Mouse (Mus musculus): Measurements from ENCODE around the gene Rhox11. TPM values are rescaled to one million over a fixed set of nuclear protein-coding genes. Genes with fewer than 3 reads are reported as not detected.

Gene Rhox11
- not detected in 2 replicates for polyA plus RNA-seq (2012; rRNA removed)

GRCm38 (mm10) chrX:38085041-38085440 lies at the start of gene Rhox11:
Gene Rhox11 (minus strand): TSS chrX:38085141.

GRCm38 (mm10) chrX:38120982-38121381 lies 36.0 kb upstream of the Rhox11 start, which contains the start of gene Rhox13:
Gene Rhox13 (plus strand): TSS chrX:38121219.

GRCm38 (mm10) chrX:38110807-38111206 lies 25.9 kb upstream of the Rhox11 start, which contains the start of gene Rhox12:
Gene Rhox12 (minus strand): TSS chrX:38110907.

GRCm38 (mm10) chrX:38066175-38066574 lies 18.8 kb downstream of the Rhox11 start, which contains the start of gene Rhox10:
Gene Rhox10 (plus strand): TSS chrX:38066475.

GRCm38 (mm10) chrX:38043014-38043413 lies 41.9 kb downstream of the Rhox11 start, which contains the start of gene Btg1-ps2:
Gene Btg1-ps2 (minus strand): TSS chrX:38043114.

Other genes with a start within 250 kb of the Rhox11 start
- not detected in 2 replicates for gene Rhox8, start 206.2 kb downstream of the Rhox11 start, polyA plus RNA-seq (2012; rRNA removed)
- gene Rhox7b, start 187.9 kb downstream of the Rhox11 start, polyA plus RNA-seq (2012; rRNA removed): not detected in 2 replicates
- gene Rhox9, start 183.4 kb downstream of the Rhox11 start, polyA plus RNA-seq (2012; rRNA removed): not detected in 2 replicates
- gene Btg1-ps1, start 66.3 kb downstream of the Rhox11 start, polyA plus RNA-seq (2012; rRNA removed): not detected in 2 replicates
- gene Btg1-ps2, start 42.0 kb downstream of the Rhox11 start, polyA plus RNA-seq (2012; rRNA removed): not detected in 2 replicates
- not detected in 2 replicates for gene Rhox10, start 18.7 kb downstream of the Rhox11 start, polyA plus RNA-seq (2012; rRNA removed)
- not detected in 2 replicates for gene Rhox12, start 25.8 kb upstream of the Rhox11 start, polyA plus RNA-seq (2012; rRNA removed)
- gene Rhox13, start 36.1 kb upstream of the Rhox11 start, polyA plus RNA-seq (2012; rRNA removed): not detected in 2 replicates
- gene Zbtb33, start 104.7 kb upstream of the Rhox11 start, polyA plus RNA-seq (2012; rRNA removed): 1.5 and 2.0 TPM in 2 replicates
- 0.27 and 0.30 TPM in 2 replicates for gene Tmem255a, start 167.3 kb upstream of the Rhox11 start, polyA plus RNA-seq (2012; rRNA removed)
- not detected in 2 replicates for gene Atp1b4, start 231.0 kb upstream of the Rhox11 start, polyA plus RNA-seq (2012; rRNA removed)